In genomic region chr9:57537044-57537727, GRCm38 (mm10) we compare ENCODE assay signal across 8 mouse cellular contexts. TPM values are rescaled to one million over a fixed set of nuclear protein-coding genes. Genes with fewer than 3 reads are reported as not detected.
DNase-seq lines count a peak whose midpoint lies in the region; ATAC-seq and TF ChIP-seq lines count a peak whose summit lies in the region.

Gene Fam219b (plus strand): TSS chr9:57537528.

- H3K27ac ChIP-seq in forebrain, embryonic 11.5 days (ENCODE audit: low read depth, low read length) = peak within 1 kb of the TSS; percentile 66
- H3K27ac ChIP-seq in heart, embryonic 16.5 days (ENCODE audit: low read length) = peak within 1 kb of the TSS; percentile 86
- peak within 1 kb of the TSS; percentile 69 for H3K27ac ChIP-seq in liver, embryonic 14.5 days
- peak within 1 kb of the TSS; percentile 86 for H3K27ac ChIP-seq in stomach, embryonic 15.5 days

- no peaks in the 10 kb centered on the region for H3K9me3 ChIP-seq in E14TG2a.4 (ENCODE audit: low read length)
- H3K9me3 ChIP-seq in forebrain, embryonic 11.5 days (ENCODE audit: control insufficient read depth, low read length) = no peaks in the 10 kb centered on the region
- no peaks in the 10 kb centered on the region for H3K9me3 ChIP-seq in heart, embryonic 16.5 days (replicated peaks; ENCODE audit: control insufficient read depth, low read length)
- H3K9me3 ChIP-seq in liver, embryonic 14.5 days (ENCODE audit: control insufficient read depth, low read length) = no peaks in the 10 kb centered on the region
- H3K9me3 ChIP-seq in stomach, embryonic 15.5 days = no peaks in the 10 kb centered on the region

- peak; percentile 84 for DNase-seq in c-Kit-positive CD71-positive TER-119-negative erythroid progenitor cells, embryonic 14.5 days (ENCODE audit: low read depth)
- peak; percentile 92 for DNase-seq in forebrain, embryonic 11.5 days (ENCODE audit: low spot score)
- DNase-seq in kidney, postnatal 36 days = peak; percentile 93 to 96
- peak; percentile 77 to 80 (median 78) for DNase-seq in liver, embryonic 14.5 days (ENCODE audit: low read depth in 3 of 3, low spot score in 3 of 3)
- DNase-seq in neural tube, embryonic 10.5 days (ENCODE audit: extremely low spot score, low spot score) = peak; percentile 88

- H3K4me3 ChIP-seq in E14TG2a.4 (replicated peaks; ENCODE audit: low read length) = peak within 1 kb of the TSS; percentile 98
- H3K4me3 ChIP-seq in forebrain, embryonic 11.5 days (ENCODE audit: low read depth, low read length) = peak within 1 kb of the TSS; percentile 85
- H3K4me3 ChIP-seq in heart, embryonic 16.5 days (ENCODE audit: low read length) = peak within 1 kb of the TSS; percentile 94
- peak within 1 kb of the TSS; percentile 93 to 97 for H3K4me3 ChIP-seq in liver, embryonic 14.5 days (ENCODE audit: insufficient read depth in 1 of 2, low read depth in 2 of 2, low read length in 2 of 2)
- H3K4me3 ChIP-seq in stomach, embryonic 15.5 days (replicated peaks) = peak within 1 kb of the TSS; percentile 89

- ATAC-seq in forebrain, embryonic 11.5 days (replicated peaks; ENCODE audit: low FRiP score) = peak; percentile 90
- peak; percentile 87 for ATAC-seq in heart, embryonic 16.5 days (replicated peaks; ENCODE audit: extremely low read depth, insufficient read depth, low FRiP score)
- ATAC-seq in liver, embryonic 14.5 days (ENCODE audit: insufficient read depth) = peak; percentile 87
- ATAC-seq in stomach, embryonic 15.5 days (ENCODE audit: insufficient read depth, low FRiP score, low read depth) = peak; percentile 92

- H3K4me1 ChIP-seq in E14TG2a.4 (replicated peaks; ENCODE audit: low read depth, low read length) = peaks cover 49% of the 10 kb centered on the region
- peaks cover 10% of the 10 kb centered on the region for H3K4me1 ChIP-seq in forebrain, embryonic 11.5 days (replicated peaks; ENCODE audit: control insufficient read depth, insufficient read depth, low read length)
- H3K4me1 ChIP-seq in heart, embryonic 16.5 days (ENCODE audit: control insufficient read depth, insufficient read depth, low read length) = peaks cover 13% of the 10 kb centered on the region
- peaks cover 6 to 8% of the 10 kb centered on the region in 2 experiments; a peak in 3 of 4 replicates for H3K4me1 ChIP-seq in liver, embryonic 14.5 days (replicated peaks; ENCODE audit: control insufficient read depth in 2 of 2, insufficient read depth in 2 of 2, low read length in 1 of 2)
- peaks cover 9% of the 10 kb centered on the region for H3K4me1 ChIP-seq in stomach, embryonic 15.5 days

- TF ChIP-seq EP300 in liver, embryonic 14.5 days (IDR thresholded peaks at IDR 0.05; ENCODE audit: low read depth) = no peak

- peaks cover 76% of the 10 kb centered on the region for H3K36me3 ChIP-seq in E14TG2a.4 (ENCODE audit: insufficient read depth, low read length)
- H3K36me3 ChIP-seq in forebrain, embryonic 11.5 days (ENCODE audit: control insufficient read depth, insufficient read depth, low read length) = no peaks in the 10 kb centered on the region; the same call in 1 of the 2 replicates
- H3K36me3 ChIP-seq in heart, embryonic 16.5 days (ENCODE audit: control insufficient read depth, insufficient read depth) = peaks cover 21% of the 10 kb centered on the region
- peaks cover 15% of the 10 kb centered on the region for H3K36me3 ChIP-seq in liver, embryonic 14.5 days (replicated peaks; ENCODE audit: control insufficient read depth, insufficient read depth, low read depth)
- H3K36me3 ChIP-seq in stomach, embryonic 15.5 days = peaks cover 22% of the 10 kb centered on the region; the same call in 1 of the 2 replicates

- peak within 1 kb of the TSS; percentile 89 for H3K9ac ChIP-seq in forebrain, embryonic 11.5 days (ENCODE audit: low read length)
- H3K9ac ChIP-seq in heart, embryonic 16.5 days (ENCODE audit: low read length) = peak within 1 kb of the TSS; percentile 96
- peak within 1 kb of the TSS; percentile 89 for H3K9ac ChIP-seq in liver, embryonic 14.5 days (replicated peaks)
- H3K9ac ChIP-seq in stomach, embryonic 15.5 days = peak within 1 kb of the TSS; percentile 87

- WGBS in forebrain, embryonic 11.5 days = 3% methylated on average over 45 of the region's 45 CpGs
- 2% methylated on average over 45 of the region's 45 CpGs for WGBS in heart, embryonic 16.5 days
- 2% methylated on average over 45 of the region's 45 CpGs for WGBS in liver, embryonic 14.5 days (ENCODE audit: insufficient replicate concordance)
- WGBS in stomach, embryonic 15.5 days = 2% methylated on average over 32 of the region's 45 CpGs

- no peak for TF ChIP-seq CTCF in E14TG2a.4 (conservative IDR thresholded peaks at IDR 0.05; ENCODE audit: low read length)
- TF ChIP-seq CTCF in liver, embryonic 14.5 days (IDR thresholded peaks at IDR 0.05; ENCODE audit: low read depth) = no peak

- H3K27me3 ChIP-seq in E14TG2a.4 (ENCODE audit: insufficient read depth, low read length) = no peaks in the 10 kb centered on the region
- H3K27me3 ChIP-seq in forebrain, embryonic 11.5 days (ENCODE audit: control insufficient read depth, insufficient read depth, low read length) = no peaks in the 10 kb centered on the region
- no peaks in the 10 kb centered on the region for H3K27me3 ChIP-seq in heart, embryonic 16.5 days (ENCODE audit: control insufficient read depth, insufficient read depth, low read length)
- no peaks in the 10 kb centered on the region for H3K27me3 ChIP-seq in liver, embryonic 14.5 days (ENCODE audit: control insufficient read depth, insufficient read depth, low read length)
- H3K27me3 ChIP-seq in stomach, embryonic 15.5 days (replicated peaks) = no peaks in the 10 kb centered on the region

- H3K4me2 ChIP-seq in forebrain, embryonic 11.5 days (ENCODE audit: low read depth, low read length, severe bottlenecking) = peak within 1 kb of the TSS; percentile 80
- H3K4me2 ChIP-seq in heart, embryonic 16.5 days (ENCODE audit: low read depth, low read length) = peak within 1 kb of the TSS; percentile 91
- peak within 1 kb of the TSS; percentile 97 for H3K4me2 ChIP-seq in liver, embryonic 14.5 days (ENCODE audit: low read depth)
- peak within 1 kb of the TSS; percentile 68 for H3K4me2 ChIP-seq in stomach, embryonic 15.5 days

RNA-seq across cellular contexts. Expression of gene Fam219b, which starts in this region (rescaled TPM):
- polyA plus RNA-seq in forebrain, embryonic 11.5 days (2014; fragmentation: Nextera tagmentation; extraction: Ambion mirVana) = 21.0 TPM in 2 replicates
- polyA plus RNA-seq in heart, embryonic 16.5 days (2015; fragmentation: Nextera tagmentation; extraction: Ambion mirVana) = 12.7 and 13.4 TPM in 2 replicates
- 2.0 and 3.1 TPM in 2 replicates for polyA plus RNA-seq in liver, embryonic 14.5 days (2012; rRNA removed)
- 4.8 and 5.9 TPM in 2 replicates for polyA plus RNA-seq in liver, embryonic 14.5 days (2014; fragmentation: Nextera tagmentation; extraction: Ambion mirVana)
- polyA plus RNA-seq in stomach, embryonic 15.5 days (2015; fragmentation: Nextera tagmentation; extraction: Ambion mirVana) = 18.7 and 19.7 TPM in 2 replicates

Comparison
In these comparisons a context has a peak if more than half of its experiments do, and no peak if none do; other contexts are left out.
1. Peak in every context shown above with its lines: DNase-seq, ATAC-seq, H3K4me3 ChIP-seq and H3K27ac ChIP-seq.